Mouse (Mus musculus) testis, adult 10 weeks (tissue): ENCODE measurements around the gene Fbxo2. TPM values are rescaled to one million over a fixed set of nuclear protein-coding genes. Genes with fewer than 3 reads are reported as not detected.

Experiments
- polyA plus RNA-seq: library from polyadenylated mRNA; stranded (reverse); fragments of 350-450 nt; fragmentation: Illumina TruSeq; extraction: RNeasy Lipid Tissue Mini Kit (QIAGEN cat#74804); gene quantifications from one replicate; pipeline ENCODE4 v1.2.3, GENCODE M21; 2014; ENCODE audit warnings: low read depth, low replicate concordance

Fbxo2 gene
- not detected for polyA plus RNA-seq

GRCm38 (mm10) chr4:148160436-148161390 lies at the start of gene Fbxo2, which contains the start of gene Fbxo44:
Fbxo2 (plus strand) TSS chr4:148160621.
Fbxo44 (minus strand) TSS chr4:148160482.

DNA sequence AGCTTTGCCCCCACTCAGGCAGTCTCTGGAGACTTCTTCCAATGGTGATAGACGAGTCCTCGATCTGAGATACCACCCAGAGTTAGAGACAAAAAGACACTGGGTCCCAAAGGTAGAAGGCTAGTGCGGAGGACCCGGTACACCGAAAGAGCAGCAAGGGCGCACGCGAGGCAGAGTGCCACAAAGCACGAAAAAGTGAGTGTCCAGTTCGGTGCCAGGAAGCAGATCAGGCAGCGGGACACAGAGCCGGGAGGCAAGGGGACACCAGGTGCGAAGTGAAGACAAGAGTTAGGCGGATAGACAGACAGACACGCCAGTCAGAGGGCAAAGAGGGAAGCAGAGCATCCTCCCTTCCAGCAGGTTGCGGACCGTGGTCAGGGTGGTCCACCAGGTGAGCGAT lies 30.3 kb upstream of the Fbxo2 start, which contains the start of gene Mad2l2:
TSS of gene Mad2l2 (plus strand) at position 252 of the 400 bp plus-strand sequence.

GRCm38 (mm10) chr4:148130561-148131413 lies 29.6 kb upstream of the Fbxo2 start, which contains the start of gene Draxin:
Draxin (minus strand) TSS chr4:148130698.

GRCm38 (mm10) chr4:148151267-148152168 lies 8.9 kb upstream of the Fbxo2 start, which contains the start of gene Fbxo6:
Fbxo6 (minus strand) TSS chr4:148152140.

Other genes starting within 250 kb of the Fbxo2 start
- gene Plod1, start 223.9 kb upstream of the Fbxo2 start, polyA plus RNA-seq, result 0.45 TPM
- gene 2510039O18Rik, start 219.7 kb upstream of the Fbxo2 start, polyA plus RNA-seq, result 5.2 TPM
- not detected for gene Nppb, start 174.8 kb upstream of the Fbxo2 start, polyA plus RNA-seq
- not detected for gene Nppa, start 159.9 kb upstream of the Fbxo2 start, polyA plus RNA-seq
- 4.0 TPM for gene Clcn6, start 121.8 kb upstream of the Fbxo2 start, polyA plus RNA-seq
- 2.7 TPM for gene Mthfr, start 121.5 kb upstream of the Fbxo2 start, polyA plus RNA-seq
- 8.2 TPM for gene Agtrap, start 72.6 kb upstream of the Fbxo2 start, polyA plus RNA-seq
- gene Mad2l2, start 30.2 kb upstream of the Fbxo2 start, polyA plus RNA-seq, result 36.6 TPM
- 0.20 TPM for gene Draxin, start 29.9 kb upstream of the Fbxo2 start, polyA plus RNA-seq
- gene Fbxo6, start 8.5 kb upstream of the Fbxo2 start, polyA plus RNA-seq, result 1.8 TPM
- 12.3 TPM for gene Fbxo44, start 139 bp upstream of the Fbxo2 start, polyA plus RNA-seq
- not detected for gene Disp3, start 127.3 kb downstream of the Fbxo2 start, polyA plus RNA-seq